In genomic region chr1:71653400-71654159, GRCm38 (mm10) we compare ENCODE assay signal across 7 mouse cellular contexts. TPM values are rescaled to one million over a fixed set of nuclear protein-coding genes. Genes with fewer than 3 reads are reported as not detected.
DNase-seq lines count a peak whose midpoint lies in the region; ATAC-seq and TF ChIP-seq lines count a peak whose summit lies in the region.

No protein-coding gene starts in this region.

- H3K9me3 ChIP-seq in E14TG2a.4 (ENCODE audit: low read length), result no peaks in the 10 kb centered on the region
- H3K9me3 ChIP-seq in kidney, embryonic 15.5 days (replicated peaks), result no peaks in the 10 kb centered on the region

- H3K4me1 ChIP-seq in E14TG2a.4 (replicated peaks; ENCODE audit: low read depth, low read length), result peaks cover 74% of the 10 kb centered on the region
- H3K4me1 ChIP-seq in kidney, embryonic 15.5 days, result peaks cover 31% of the 10 kb centered on the region
- H3K4me1 ChIP-seq in testis, adult 2 months (ENCODE audit: control insufficient read depth, insufficient read depth, low read length), result peaks cover 12% of the 10 kb centered on the region

- in situ Hi-C loops in Patski (cut with MboI; ENCODE audit: low pct_unique_long_range_greater_than_20kb), result loop anchor here (10.0 kb wide), 1 partner anchor 231 kb away; no protein-coding TSS in a partner anchor

- peak overlapping the region; percentile 97 for H3K4me3 ChIP-seq in E14TG2a.4 (replicated peaks; ENCODE audit: low read length)
- H3K4me3 ChIP-seq in kidney, embryonic 15.5 days (replicated peaks), result peak overlapping the region; percentile 79
- peak overlapping the region; percentile 84 for H3K4me3 ChIP-seq in testis, adult 2 months (ENCODE audit: control insufficient read depth, low read depth, low read length)

- peak overlapping the region; percentile 97 for H3K27ac ChIP-seq in kidney, embryonic 15.5 days
- H3K27ac ChIP-seq in testis, adult 2 months (ENCODE audit: control insufficient read depth, insufficient read depth, low read depth, low read length), result no peak overlapping the region; the same call in 1 of the 2 replicates

- peaks cover 30% of the 10 kb centered on the region for H3K36me3 ChIP-seq in E14TG2a.4 (ENCODE audit: insufficient read depth, low read length)
- peaks cover 18% of the 10 kb centered on the region for H3K36me3 ChIP-seq in kidney, embryonic 15.5 days
- H3K36me3 ChIP-seq in testis, adult 2 months (ENCODE audit: control insufficient read depth, insufficient read depth, low read length), result no peaks in the 10 kb centered on the region

- WGBS in kidney, embryonic 15.5 days, result under 1% methylated on average over 24 of the region's 24 CpGs

- peak; percentile 18 for ATAC-seq in Patski
- peak; percentile 35 for ATAC-seq in kidney, embryonic 15.5 days (replicated peaks; ENCODE audit: low FRiP score)

- TF ChIP-seq CTCF in E14TG2a.4 (conservative IDR thresholded peaks at IDR 0.05; ENCODE audit: low read length), result no peak
- no peak for TF ChIP-seq CTCF in Patski (IDR thresholded peaks at IDR 0.05)
- TF ChIP-seq CTCF in testis, adult 2 months (IDR thresholded peaks at IDR 0.05; ENCODE audit: control insufficient read depth, insufficient read depth, insufficient replicate concordance, low read depth, low read length), result no peak

- H3K27me3 ChIP-seq in E14TG2a.4 (ENCODE audit: insufficient read depth, low read length) (no peaks in the 10 kb centered on the region), Patski (no peaks in the 10 kb centered on the region)
- H3K27me3 ChIP-seq in kidney, embryonic 15.5 days, result no peaks in the 10 kb centered on the region
- no peaks in the 10 kb centered on the region for H3K27me3 ChIP-seq in testis, adult 2 months (ENCODE audit: control insufficient read depth, insufficient read depth, low read length)

- POLR2A ChIA-PET in Patski (lab: Charles Lee), result no interaction called here

- H3K4me2 ChIP-seq in kidney, embryonic 15.5 days, result peak overlapping the region; percentile 86

- no peak for TF ChIP-seq POLR2A in testis, adult 2 months (IDR thresholded peaks at IDR 0.05; ENCODE audit: control insufficient read depth, low read depth, low read length)

- CTCF ChIA-PET in Patski (lab: Charles Lee), result interaction anchor here (1.1 kb wide), 1 partner anchor 42 kb away, joined by 3 read pairs; no protein-coding TSS in a partner anchor

- H3K9ac ChIP-seq in kidney, embryonic 15.5 days, result peak overlapping the region; percentile 58

- DNase-seq in Patski (ENCODE audit: low read depth, low spot score), result no peak
- DNase-seq in forelimb bud, embryonic 11.5 days (ENCODE audit: low read depth, low spot score), result peak; percentile 35
- DNase-seq in lung, postnatal 4 days, result peak; percentile 26 to 40
- DNase-seq in right cerebral cortex, postnatal 4 days, result no peak

RNA-seq across cellular contexts. Expression of gene Fn1, which starts 0.6 kb away (rescaled TPM):
- 1,318 TPM for polyA plus RNA-seq in Patski (2021)
- polyA plus RNA-seq in kidney, embryonic 15.5 days (2015; fragmentation: Nextera tagmentation; extraction: Ambion mirVana), result 142 and 164 TPM in 2 replicates
- 13.1 and 15.8 TPM in 2 replicates for polyA plus RNA-seq in testis, adult 2 months (2012; rRNA removed)

Comparison
In these comparisons a context has a peak if more than half of its experiments do, and no peak if none do; other contexts are left out.
1. DNase-seq: peak in forelimb bud, embryonic 11.5 days (single experiment) and lung, postnatal 4 days (2 of 2); none in Patski (single experiment) and right cerebral cortex, postnatal 4 days (single experiment).
2. Peak in every context shown above with its lines, with median percentiles within 50 percentile points of each other: H3K4me3 ChIP-seq.